Mouse (Mus musculus): ENCODE measurements at regions not wholly inside any gene's neighbourhood (a gene's known extent, or its start where the extent isn't known, plus 50 kb on each side); places are given as distances from the start of the nearest gene placed in this dataset.

DNA sequence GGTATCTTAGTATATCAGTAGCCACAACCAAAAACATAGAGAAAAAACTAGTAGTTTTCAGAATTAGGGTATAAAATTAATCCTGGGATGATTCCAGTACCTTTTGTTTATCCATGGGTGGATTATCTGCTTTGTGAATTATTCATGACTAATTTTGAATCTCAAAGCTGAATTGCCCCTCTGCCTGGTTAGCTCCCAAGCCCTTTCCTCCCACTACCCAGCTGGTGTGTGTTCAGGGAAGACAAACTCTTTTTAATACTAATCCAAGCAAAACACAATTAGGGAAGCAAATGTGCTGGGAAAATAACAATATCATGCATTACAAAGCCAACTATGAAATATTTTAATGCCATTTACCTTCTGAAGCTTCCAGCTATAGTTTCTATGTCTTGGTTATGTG, 347.4 kb downstream of the Gm43517 start:
- DNase-seq: no peak

GRCm38 (mm10) chr12:49737100-49737499, 352.1 kb downstream of the Gm43517 start:
- DNase-seq: no peak

- DNase-seq: peak; percentile 22
These were observed 355.2 kb downstream of the Gm43517 start for GRCm38 (mm10) chr12:49739960-49740740.

DNA sequence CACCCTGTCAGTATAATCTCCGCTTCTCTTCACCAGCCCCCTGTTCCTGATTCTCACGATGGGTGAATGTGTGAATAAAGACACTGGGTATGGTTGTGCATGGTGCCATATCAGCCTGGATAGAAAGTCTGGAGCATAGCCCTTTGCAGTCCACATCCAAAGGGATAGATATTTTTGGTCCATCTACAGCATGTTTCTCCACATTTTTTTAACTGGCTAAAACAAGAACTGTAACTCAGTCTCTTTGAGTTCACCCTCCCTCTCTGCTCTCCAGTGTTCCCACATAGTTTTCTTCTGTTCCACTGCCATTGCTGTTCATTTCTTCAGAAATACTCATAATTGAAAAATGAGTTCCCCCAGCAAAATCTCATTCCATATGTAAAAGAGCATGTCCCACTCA, 358.4 kb downstream of the Gm43517 start:
- DNase-seq: peak; percentile 26

DNA sequence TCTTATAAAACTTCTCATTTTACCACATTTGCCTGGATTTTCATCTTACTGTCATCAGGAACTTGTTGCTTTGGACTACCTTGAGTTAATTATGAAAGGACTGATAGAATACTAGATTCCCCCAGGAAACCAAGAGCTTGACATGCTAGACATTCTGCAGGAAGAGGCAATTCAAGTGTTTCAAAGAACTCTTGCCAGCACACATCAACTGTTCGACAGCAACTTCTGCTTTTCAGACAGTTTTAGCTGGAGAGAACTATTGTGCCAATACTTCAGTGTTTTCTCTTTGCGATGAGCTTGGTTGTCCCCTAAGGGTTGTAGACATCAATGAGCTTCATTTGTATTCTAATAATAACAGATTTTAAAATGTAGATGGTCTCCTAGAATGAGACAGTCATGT, 362.1 kb downstream of the Gm43517 start:
- no peak for DNase-seq

DNA sequence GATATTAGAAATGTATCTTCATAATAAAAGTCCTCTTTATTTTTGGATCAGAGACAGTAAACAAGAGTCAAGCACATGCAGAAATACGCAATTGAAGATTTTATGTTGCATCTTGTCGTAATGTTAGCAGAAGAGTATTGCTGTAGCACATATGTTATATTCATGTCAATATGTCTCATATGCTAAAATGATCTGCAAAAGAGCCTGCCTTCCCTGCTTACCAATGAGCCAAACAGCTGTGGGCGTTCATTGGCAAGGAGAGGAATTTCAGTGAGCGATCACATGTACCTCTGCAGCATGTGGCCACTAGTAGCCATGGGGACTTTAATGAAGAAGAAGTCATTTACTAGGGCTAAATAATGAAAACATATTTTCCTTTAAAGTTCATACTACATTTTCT, 373.4 kb downstream of the Gm43517 start:
- DNase-seq: peak; percentile 3

GRCm38 (mm10) chr12:49764541-49764940, 379.6 kb downstream of the Gm43517 start:
- DNase-seq: no peak

GRCm38 (mm10) chr12:49808341-49808740, 423.4 kb downstream of the Gm43517 start:
- no peak for DNase-seq

GRCm38 (mm10) chr12:49814653-49815052, 429.7 kb downstream of the Gm43517 start:
- DNase-seq: no peak

DNA sequence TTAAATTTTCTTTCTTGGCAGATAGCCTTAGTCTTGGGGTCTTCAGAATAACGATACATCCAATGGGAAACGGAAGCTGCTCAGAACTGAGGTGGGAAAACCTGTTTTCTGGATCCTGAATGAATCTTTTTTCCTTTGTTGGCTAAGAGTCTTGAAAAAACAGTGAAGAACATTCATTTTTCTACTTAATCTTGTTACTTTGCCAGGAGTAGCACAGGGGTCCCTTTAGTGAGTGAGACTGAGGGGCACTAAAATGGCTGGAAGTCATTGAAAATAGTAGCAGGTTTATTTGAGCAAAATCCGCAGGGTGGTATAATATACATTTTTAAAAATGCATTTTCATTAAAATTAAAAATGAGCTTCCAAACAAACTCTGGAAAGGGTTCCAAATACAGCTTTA, 442.8 kb downstream of the Gm43517 start:
- no peak for DNase-seq

DNA sequence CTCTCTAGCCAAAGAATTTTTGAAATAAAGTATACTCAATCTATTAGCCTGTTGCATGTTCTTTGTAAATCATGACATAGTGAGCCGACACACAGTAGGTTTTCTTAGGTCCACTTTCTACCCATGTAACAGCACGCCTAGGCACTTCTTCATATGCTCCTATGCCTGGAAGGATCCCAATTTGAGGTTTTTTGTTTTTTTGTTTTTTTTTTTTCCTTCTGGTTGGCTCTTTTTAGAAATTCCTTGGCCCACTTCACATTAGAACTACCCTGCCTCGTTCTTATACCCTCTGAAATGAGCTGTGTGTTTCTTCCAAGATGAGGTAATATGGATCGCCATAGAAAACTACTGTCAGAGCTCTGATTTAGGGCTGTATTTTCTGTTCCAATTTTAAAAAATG, 443.6 kb downstream of the Gm43517 start:
- no peak for DNase-seq

- peak; percentile 14 for DNase-seq
These were observed 445.7 kb downstream of the Gm43517 start for GRCm38 (mm10) chr12:49830665-49831064.

DNA sequence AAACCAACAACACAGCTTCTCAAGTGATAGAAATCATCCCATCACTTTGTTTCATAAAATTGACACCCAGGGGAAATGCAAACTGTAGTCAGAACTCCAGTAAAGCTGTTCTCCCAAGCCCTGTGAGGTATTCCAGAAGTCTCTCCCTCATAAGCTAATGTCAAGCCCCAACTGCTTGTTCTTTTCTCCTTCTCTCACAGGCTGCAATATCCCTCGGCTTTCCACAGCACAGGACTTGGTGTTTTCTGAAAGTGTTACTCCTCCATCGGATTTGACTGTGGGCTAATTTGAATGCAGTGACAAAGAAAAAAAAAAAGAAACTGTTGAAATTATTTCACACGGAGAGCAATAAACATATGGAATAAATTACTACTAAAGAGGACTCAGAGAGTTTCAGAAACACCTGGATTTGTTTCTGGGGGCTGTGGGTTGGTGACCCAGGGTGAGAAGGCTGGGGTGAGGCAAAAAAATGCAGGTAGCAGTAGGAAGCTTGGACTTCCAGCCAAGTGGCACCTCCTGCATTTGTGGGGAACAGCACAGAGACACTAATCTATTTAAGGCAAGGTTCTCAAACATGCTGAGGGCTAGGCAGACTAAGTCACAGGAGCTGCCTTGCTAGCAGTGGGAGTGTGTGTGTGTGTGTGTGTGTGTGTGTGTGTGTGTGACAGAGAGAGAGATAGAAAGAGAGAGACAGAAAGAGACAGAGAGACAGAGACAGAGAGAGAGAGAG, 447.3 kb downstream of the Gm43517 start:
- peak; percentile 36 for DNase-seq

GRCm38 (mm10) chr12:49836282-49837070, 451.5 kb downstream of the Gm43517 start:
- no peak for DNase-seq

DNA sequence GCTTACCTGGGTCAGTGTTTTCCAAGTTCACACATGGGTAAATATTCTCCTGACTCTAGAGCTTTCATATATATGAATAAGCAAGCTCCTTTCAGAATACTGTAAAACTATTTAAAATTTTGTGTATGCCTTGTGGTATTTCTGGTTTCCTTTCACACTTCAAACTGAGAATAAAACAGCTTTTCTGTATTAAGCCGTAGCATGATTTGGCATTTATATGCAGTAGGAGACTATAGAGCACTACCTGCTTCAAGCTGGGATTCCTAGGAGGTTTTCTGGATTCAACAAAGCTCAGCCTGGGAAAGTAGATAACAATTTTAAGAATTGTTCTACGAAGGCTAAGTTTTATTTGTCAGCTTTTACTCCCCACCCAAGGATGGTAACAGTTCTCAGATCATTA, 500.5 kb downstream of the Gm43517 start:
- no peak for DNase-seq

GRCm38 (mm10) chr12:49887246-49887645, 502.3 kb downstream of the Gm43517 start:
- DNase-seq: peak; percentile 20

DNA sequence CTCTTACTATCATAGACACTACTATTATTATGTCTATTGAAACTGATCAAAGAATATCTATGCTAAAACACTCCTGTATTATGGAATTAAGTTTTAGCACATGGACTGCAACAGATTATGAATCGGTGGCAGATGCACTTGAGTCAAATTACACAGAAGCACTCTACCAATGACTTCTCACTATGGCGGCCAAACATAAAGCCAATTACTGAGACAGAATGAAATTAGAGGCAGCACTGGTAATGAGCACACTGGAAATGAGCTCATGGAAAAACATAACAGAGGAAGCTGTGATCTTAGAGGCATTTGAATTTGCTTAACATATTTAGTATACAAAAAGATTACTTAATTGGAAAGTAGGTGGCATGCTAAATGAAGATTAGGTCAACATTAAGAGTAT, 512.8 kb downstream of the Gm43517 start:
- DNase-seq: no peak

DNA sequence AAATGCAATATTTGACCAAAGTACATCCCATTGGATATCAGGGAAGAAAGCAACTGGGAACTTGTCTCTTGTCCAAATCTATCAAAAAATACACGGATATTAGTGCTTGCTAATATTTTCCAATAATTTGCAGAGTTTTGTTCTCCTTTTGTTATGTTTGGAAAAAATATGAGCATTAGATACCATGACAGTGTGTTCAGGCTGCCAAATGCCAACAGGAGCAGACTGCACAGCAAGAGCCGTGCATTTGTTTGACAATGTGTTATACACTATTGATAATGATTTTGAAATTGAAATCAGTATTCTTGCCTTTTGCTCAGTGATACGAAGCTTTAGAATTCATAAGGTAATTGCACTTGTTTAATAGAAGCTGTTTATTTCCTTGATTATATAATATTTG, 530.7 kb downstream of the Gm43517 start:
- no peak for DNase-seq

GRCm38 (mm10) chr12:49921608-49922007, 536.6 kb downstream of the Gm43517 start:
- DNase-seq: peak; percentile 9

GRCm38 (mm10) chr12:49940818-49941217, 555.8 kb downstream of the Gm43517 start:
- DNase-seq: no peak

DNA sequence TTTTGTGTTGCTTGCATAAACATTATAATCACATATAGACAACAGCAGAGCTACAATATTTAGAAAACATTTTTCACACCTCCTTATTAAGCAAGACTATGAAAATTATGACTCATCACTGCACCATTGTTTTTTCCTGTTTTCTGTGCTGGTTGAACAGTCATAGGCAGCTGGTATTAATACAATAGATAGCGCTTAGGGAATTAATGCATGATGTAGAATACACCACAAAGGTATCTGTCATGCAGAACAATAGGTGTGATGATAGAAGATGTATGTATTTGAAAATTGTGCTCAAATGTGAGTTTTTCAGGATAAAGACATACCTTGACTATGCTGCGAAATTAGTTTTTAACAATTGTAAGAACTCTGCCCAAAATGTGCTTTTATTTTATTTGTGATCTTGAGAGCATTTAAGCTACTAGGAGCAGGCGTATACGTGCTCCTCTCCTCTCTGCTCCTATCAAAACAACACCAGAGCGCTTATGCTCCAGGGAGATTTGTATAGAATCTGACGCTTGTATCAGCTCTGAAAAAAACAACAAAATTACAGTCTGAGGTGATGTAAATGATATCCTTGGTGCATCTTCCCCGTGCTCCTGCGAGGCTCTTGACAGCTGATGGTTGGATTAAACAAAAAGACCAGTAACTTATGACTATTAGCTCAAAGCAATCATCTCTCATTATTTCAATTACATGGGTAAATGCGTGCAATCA, 560.1 kb downstream of the Gm43517 start:
- DNase-seq: no peak

- peak; percentile 39 for DNase-seq
These were observed 560.8 kb downstream of the Gm43517 start for GRCm38 (mm10) chr12:49945628-49946220.

Data from right cerebral cortex, adult 18-20 months (tissue).